ENCODE assay signal across 13 mouse cellular contexts in the genomic region with DNA sequence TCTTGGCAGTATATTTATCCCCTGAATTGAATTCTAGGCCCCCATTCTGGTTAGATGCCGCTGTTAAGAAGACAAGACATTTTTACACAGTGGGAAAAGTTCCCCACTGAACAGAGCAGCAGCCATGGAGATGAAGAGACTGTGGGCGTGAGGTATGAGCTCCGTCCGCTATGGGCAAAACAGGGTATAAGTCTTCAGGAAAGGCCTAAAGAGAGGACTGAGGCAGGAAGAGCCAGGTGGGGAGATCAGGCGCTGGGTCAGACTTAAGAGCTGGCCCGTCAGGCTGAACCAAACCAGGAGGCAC.
A peak's percentile ranks its signal among the peaks of the same experiment; 100 is the strongest.
DNase-seq lines count a peak whose midpoint lies in the region; ATAC-seq and TF ChIP-seq lines count a peak whose summit lies in the region.
"Had no signal": no experiment of that assay in that cellular context is flagged by ENCODE, and none has a peak within 500 bp of the region (broad histone marks: within the 10 kb centered on the region; RNA-seq: fewer than 3 reads in every experiment).

No protein-coding gene starts in this region.

- peak; percentile 51; the same call in 1 of the 2 replicates for ATAC-seq in hindbrain, embryonic 12.5 days (ENCODE audit: low FRiP score)
- ATAC-seq in midbrain, embryonic 16.5 days = peak; percentile 60
- ATAC-seq in liver, postnatal 0 days = no peak

- no peak for TF ChIP-seq EP300 in liver, postnatal 0 days (IDR thresholded peaks at IDR 0.05; ENCODE audit: low read depth)

- DNase-seq in cerebellum, adult 2 months = no peak
- DNase-seq in cerebellum, postnatal 14 days = no peak
- no peak for DNase-seq in embryonic facial prominence, embryonic 10.5 days (ENCODE audit: low spot score)
- no peak for DNase-seq in retina, postnatal 1 day
- DNase-seq in liver, postnatal 0 days = no peak
- DNase-seq in cerebellum, adult 11-12 months = no peak
- DNase-seq: cerebellum, adult 8-10 months; kidney, adult 9 months; lung, adult 2 months had no signal

- TF ChIP-seq CTCF in cerebellum, adult 2 months (IDR thresholded peaks at IDR 0.05; ENCODE audit: borderline replicate concordance, insufficient read depth, low read depth, low read length) = no peak
- TF ChIP-seq CTCF in liver, postnatal 0 days (IDR thresholded peaks at IDR 0.05; ENCODE audit: low read depth) = no peak

- peaks cover 27% of the 10 kb centered on the region for H3K36me3 ChIP-seq in embryonic facial prominence, embryonic 10.5 days (replicated peaks)
- peaks cover 2% of the 10 kb centered on the region; the same call in 1 of the 2 replicates for H3K36me3 ChIP-seq in hindbrain, embryonic 12.5 days
- H3K36me3 ChIP-seq in midbrain, embryonic 16.5 days (ENCODE audit: control insufficient read depth, insufficient read depth, low read length) = no peaks in the 10 kb centered on the region
- H3K36me3 ChIP-seq in liver, postnatal 0 days (replicated peaks; ENCODE audit: insufficient read depth, low read length) = no peaks in the 10 kb centered on the region

- H3K9ac ChIP-seq in hindbrain, embryonic 12.5 days = no peak overlapping the region
- H3K9ac ChIP-seq in midbrain, embryonic 16.5 days (ENCODE audit: low read depth, low read length) = no peak overlapping the region
- H3K9ac ChIP-seq in liver, postnatal 0 days (replicated peaks) = no peak overlapping the region

- no peak for TF ChIP-seq POLR2A in cerebellum, adult 2 months (IDR thresholded peaks at IDR 0.05; ENCODE audit: borderline replicate concordance, insufficient read depth, low read length)

- 79% methylated on average over 6 of the region's 6 CpGs for WGBS in cerebellum, adult 2 months
- WGBS in embryonic facial prominence, embryonic 10.5 days = 77% methylated on average over 6 of the region's 6 CpGs
- 52% methylated on average over 6 of the region's 6 CpGs for WGBS in hindbrain, embryonic 12.5 days
- WGBS in midbrain, embryonic 16.5 days = 53% methylated on average over 6 of the region's 6 CpGs
- WGBS in liver, postnatal 0 days (ENCODE audit: insufficient replicate concordance) = 84% methylated on average over 6 of the region's 6 CpGs

- no peak overlapping the region for H3K4me3 ChIP-seq in cerebellum, adult 2 months (replicated peaks; ENCODE audit: insufficient read depth, low read depth, low read length)
- H3K4me3 ChIP-seq in embryonic facial prominence, embryonic 10.5 days = no peak overlapping the region
- no peak overlapping the region for H3K4me3 ChIP-seq in hindbrain, embryonic 12.5 days
- no peak overlapping the region for H3K4me3 ChIP-seq in midbrain, embryonic 16.5 days (ENCODE audit: low read depth, low read length)
- no peak overlapping the region for H3K4me3 ChIP-seq in liver, postnatal 0 days (ENCODE audit: low read depth, low read length)

- peaks cover 25% of the 10 kb centered on the region for H3K4me1 ChIP-seq in cerebellum, adult 2 months (ENCODE audit: control insufficient read depth, insufficient read depth, low read length)
- H3K4me1 ChIP-seq in embryonic facial prominence, embryonic 10.5 days = peaks cover 78% of the 10 kb centered on the region
- peaks cover 75% of the 10 kb centered on the region for H3K4me1 ChIP-seq in hindbrain, embryonic 12.5 days
- H3K4me1 ChIP-seq in midbrain, embryonic 16.5 days (ENCODE audit: control insufficient read depth, insufficient read depth, low read length) = peaks cover 8% of the 10 kb centered on the region; the same call in 1 of the 2 replicates
- H3K4me1 ChIP-seq in liver, postnatal 0 days (ENCODE audit: insufficient read depth) = peaks cover 2% of the 10 kb centered on the region; the same call in 1 of the 2 replicates

- H3K9me3 ChIP-seq in embryonic facial prominence, embryonic 10.5 days = no peaks in the 10 kb centered on the region
- H3K9me3 ChIP-seq in hindbrain, embryonic 12.5 days (replicated peaks) = no peaks in the 10 kb centered on the region
- H3K9me3 ChIP-seq in midbrain, embryonic 16.5 days (replicated peaks; ENCODE audit: control insufficient read depth, low read length, poor library complexity, severe bottlenecking) = no peaks in the 10 kb centered on the region
- no peaks in the 10 kb centered on the region for H3K9me3 ChIP-seq in liver, postnatal 0 days (ENCODE audit: low read length)
- H3K9me3 ChIP-seq: G1E had no signal

- no peaks in the 10 kb centered on the region for H3K27me3 ChIP-seq in cerebellum, adult 2 months (ENCODE audit: control insufficient read depth, insufficient read depth, low read length)
- no peaks in the 10 kb centered on the region for H3K27me3 ChIP-seq in embryonic facial prominence, embryonic 10.5 days (replicated peaks; ENCODE audit: low read depth, poor library complexity, severe bottlenecking)
- no peaks in the 10 kb centered on the region for H3K27me3 ChIP-seq in hindbrain, embryonic 12.5 days
- no peaks in the 10 kb centered on the region for H3K27me3 ChIP-seq in midbrain, embryonic 16.5 days (ENCODE audit: control insufficient read depth, insufficient read depth, low read depth, low read length)
- no peaks in the 10 kb centered on the region for H3K27me3 ChIP-seq in liver, postnatal 0 days (ENCODE audit: insufficient read depth, low read length)

- no peak overlapping the region for H3K4me2 ChIP-seq in hindbrain, embryonic 12.5 days (replicated peaks)
- H3K4me2 ChIP-seq in midbrain, embryonic 16.5 days (ENCODE audit: low read length) = no peak overlapping the region
- H3K4me2 ChIP-seq in liver, postnatal 0 days (ENCODE audit: low read depth, low read length) = no peak overlapping the region
- H3K4me2 ChIP-seq: heart, embryonic 11.5 days had no signal

- peak overlapping the region; percentile 52; the same call in 1 of the 2 replicates for H3K27ac ChIP-seq in cerebellum, adult 2 months (ENCODE audit: insufficient read depth, low read length)
- peak overlapping the region; percentile 52 for H3K27ac ChIP-seq in embryonic facial prominence, embryonic 10.5 days (replicated peaks)
- peak overlapping the region; percentile 83 for H3K27ac ChIP-seq in hindbrain, embryonic 12.5 days
- H3K27ac ChIP-seq in midbrain, embryonic 16.5 days (ENCODE audit: low read length) = peak overlapping the region; percentile 77
- H3K27ac ChIP-seq in liver, postnatal 0 days (ENCODE audit: low read depth) = no peak overlapping the region
